Mouse (Mus musculus) CH12.LX (cell line): ENCODE measurements around the gene Rab17. TPM values are rescaled to one million over a fixed set of nuclear protein-coding genes. Genes with fewer than 3 reads are reported as not detected.

Source experiments
- DNase-seq: peaks from one replicate; pipeline ENCODE4 v3.0.0-alpha.2; 2013; ENCODE audit errors: extremely low read depth
- H3K27ac ChIP-seq: 2 replicates; pipeline ENCODE4 v1.5.1; 2012; ENCODE audit warnings: low read depth, mild to moderate bottlenecking, control low read depth, moderate library complexity; ENCODE audit not compliant: insufficient read depth
- H3K27me3 ChIP-seq: replicated peaks from 2 replicates; pipeline ENCODE3; 2012; ENCODE audit warnings: inconsistent platforms
- H3K36me3 ChIP-seq, 2 experiments: replicated peaks in 1 of 2; 2 replicates each; pipeline versions ENCODE3 to v1.6.1; 2012; ENCODE audit warnings: inconsistent platforms in 1 of 2, low read length in 1 of 2, mild to moderate bottlenecking in 1 of 2, mixed read lengths in 1 of 2, moderate library complexity in 1 of 2; ENCODE audit not compliant: control insufficient read depth in 1 of 2, insufficient read depth in 1 of 2
- H3K4me1 ChIP-seq, 2 experiments: 2 replicates each; pipeline ENCODE4 v1.6.1; 2012; ENCODE audit warnings: inconsistent platforms in 1 of 2, moderate library complexity in 1 of 2; ENCODE audit not compliant: insufficient read depth in 2 of 2, control insufficient read depth in 1 of 2
- H3K4me2 ChIP-seq: 2 replicates; pipeline ENCODE4 v1.6.1; 2012; ENCODE audit warnings: low read depth, mild to moderate bottlenecking, control low read depth; ENCODE audit not compliant: poor library complexity, insufficient read depth, severe bottlenecking
- H3K4me3 ChIP-seq, 3 experiments: fragments of 150-350 bp in 1 of 3; sonication (generic) in 1 of 3; replicated peaks in 1 of 3; 2 replicates each; pipeline versions ENCODE3 to v1.5.1; 2011 to 2012; ENCODE audit warnings: low read depth in 2 of 3, low read length in 2 of 3, mild to moderate bottlenecking in 2 of 3, moderate library complexity in 2 of 3, control low read depth in 1 of 3, improper control_type of control experiment in 1 of 3, inconsistent platforms in 1 of 3, mixed read lengths in 1 of 3; ENCODE audit not compliant: poor library complexity in 1 of 3
- H3K79me2 ChIP-seq: replicated peaks from 2 replicates; pipeline ENCODE4 v1.6.1; 2012; ENCODE audit warnings: mild to moderate bottlenecking, moderate library complexity; ENCODE audit not compliant: control insufficient read depth, poor library complexity, insufficient read depth, severe bottlenecking; ENCODE audit errors: extremely low read depth
- H3K9ac ChIP-seq: 2 replicates; pipeline ENCODE4 v1.6.1; 2012; ENCODE audit warnings: low read depth, mild to moderate bottlenecking, control low read depth, moderate library complexity; ENCODE audit not compliant: insufficient read depth
- H3K9me3 ChIP-seq: replicated peaks from 2 replicates; pipeline ENCODE3; 2012; ENCODE audit warnings: low read length, inconsistent platforms, mixed read lengths
- CHD1 ChIP-seq: IDR thresholded peaks from 2 replicates; pipeline ENCODE4 v1.6.1; 2012; ENCODE audit warnings: low read depth, low read length, improper control_type of control experiment, inconsistent platforms
- CHD2 ChIP-seq: IDR thresholded peaks from 2 replicates; pipeline ENCODE4 v1.6.1; 2011; ENCODE audit warnings: low read length, improper control_type of control experiment
- E2F4 ChIP-seq: IDR thresholded peaks from 2 replicates; pipeline ENCODE4 v1.6.1; 2011; ENCODE audit warnings: low read depth, low read length, improper control_type of control experiment; ENCODE audit not compliant: insufficient replicate concordance
- EP300 ChIP-seq: IDR thresholded peaks from 2 replicates; pipeline ENCODE4 v1.6.1; 2011; ENCODE audit warnings: low read length, improper control_type of control experiment
- GABPA ChIP-seq: IDR thresholded peaks from 2 replicates; pipeline ENCODE4 v1.6.1; 2012; ENCODE audit warnings: low read depth, low read length, improper control_type of control experiment, inconsistent platforms; ENCODE audit not compliant: insufficient replicate concordance
- HCFC1 ChIP-seq: IDR thresholded peaks from 2 replicates; pipeline ENCODE4 v1.6.1; 2012; ENCODE audit warnings: low read depth, mild to moderate bottlenecking, inconsistent platforms, low read length, improper control_type of control experiment
- IRF4 ChIP-seq: IDR thresholded peaks from 2 replicates; pipeline ENCODE4 v1.6.1; 2014; ENCODE audit warnings: low read depth, mild to moderate bottlenecking, inconsistent platforms, low read length, improper control_type of control experiment
- KAT2A ChIP-seq: IDR thresholded peaks from 2 replicates; pipeline ENCODE4 v1.6.1; 2012; ENCODE audit warnings: low read length, improper control_type of control experiment, inconsistent platforms; ENCODE audit not compliant: insufficient replicate concordance
- MAFK ChIP-seq: IDR thresholded peaks from 2 replicates; pipeline ENCODE4 v1.6.1; 2011; ENCODE audit warnings: low read length, improper control_type of control experiment; ENCODE audit not compliant: insufficient replicate concordance
- MXI1 ChIP-seq: IDR thresholded peaks from 2 replicates; pipeline ENCODE4 v1.6.1; 2011; ENCODE audit warnings: mild to moderate bottlenecking, low read depth, low read length, improper control_type of control experiment
- MYC ChIP-seq: IDR thresholded peaks from 2 replicates; pipeline ENCODE4 v1.6.1; 2011; ENCODE audit warnings: low read depth, mild to moderate bottlenecking, improper control_type of control experiment, low read length
- NELFE ChIP-seq: IDR thresholded peaks from 2 replicates; pipeline ENCODE4 v1.6.1; 2011; ENCODE audit warnings: low read depth, low read length, improper control_type of control experiment
- NRF1 ChIP-seq: IDR thresholded peaks from 2 replicates; pipeline ENCODE4 v1.6.1; 2014; ENCODE audit warnings: low read depth, mild to moderate bottlenecking, inconsistent platforms, low read length, improper control_type of control experiment, moderate library complexity
- POLR2A ChIP-seq: IDR thresholded peaks from 2 replicates; pipeline ENCODE4 v1.6.1; 2011; ENCODE audit warnings: low read depth, mild to moderate bottlenecking, improper control_type of control experiment, low read length
- RCOR1 ChIP-seq: conservative IDR thresholded peaks from 2 replicates; pipeline ENCODE4 v1.6.1; 2012; ENCODE audit warnings: low read depth, mild to moderate bottlenecking, inconsistent platforms, low read length, improper control_type of control experiment
- SIN3A ChIP-seq: IDR thresholded peaks from 2 replicates; pipeline ENCODE4 v1.6.1; 2012; ENCODE audit warnings: low read length, improper control_type of control experiment, inconsistent platforms
- TBP ChIP-seq: conservative IDR thresholded peaks from 2 replicates; pipeline ENCODE4 v1.6.1; 2011; ENCODE audit warnings: low read depth, low read length, improper control_type of control experiment
- ZKSCAN1 ChIP-seq: IDR thresholded peaks from 2 replicates; pipeline ENCODE4 v1.6.1; 2012; ENCODE audit warnings: low read depth, inconsistent platforms, low read length, improper control_type of control experiment, borderline replicate concordance
- ZNF384 ChIP-seq: IDR thresholded peaks from 2 replicates; pipeline ENCODE4 v1.6.1; 2012; ENCODE audit warnings: low read depth, low read length, improper control_type of control experiment, inconsistent platforms
- dilution Hi-C: fragments of 300-500 bp; cut with MboI; formaldehyde crosslinking; loops from 2 replicates; pipeline ENCODE4 v1.14.3; 2020; ENCODE audit warnings: low sequenced_read_pairs; ENCODE audit not compliant: extremely low pct_unique_long_range_greater_than_20kb, extremely low pct_ligation_motif_present
- in situ Hi-C: fragments of 300-500 bp; cut with MboI; formaldehyde crosslinking; loops from 3 replicates; pipeline ENCODE4 v1.14.3; 2019; ENCODE audit warnings: low sequenced_read_pairs, low pct_ligation_motif_present, low pct_unique_long_range_greater_than_20kb, mixed read lengths
- polyA plus RNA-seq: library from polyadenylated mRNA; unstranded; fragments of >175 nt; gene quantifications from 2 replicates; pipeline ENCODE4 v1.2.1, GENCODE M21; 2012; ENCODE audit warnings: low read depth; ENCODE audit not compliant: insufficient read length
- total RNA-seq, 2 experiments: library from RNA; depleted of rRNA; stranded (reverse); fragments of 300-350 nt in 1 of 2; fragments of >200 nt in 1 of 2; gene quantifications; 2 replicates each; pipeline ENCODE4 v1.2.3; 2012 to 2014

The Rab17 gene
- total and polyA plus RNA-seq, 3 experiments = 0.15 to 0.64 (median 0.59) TPM

DNA sequence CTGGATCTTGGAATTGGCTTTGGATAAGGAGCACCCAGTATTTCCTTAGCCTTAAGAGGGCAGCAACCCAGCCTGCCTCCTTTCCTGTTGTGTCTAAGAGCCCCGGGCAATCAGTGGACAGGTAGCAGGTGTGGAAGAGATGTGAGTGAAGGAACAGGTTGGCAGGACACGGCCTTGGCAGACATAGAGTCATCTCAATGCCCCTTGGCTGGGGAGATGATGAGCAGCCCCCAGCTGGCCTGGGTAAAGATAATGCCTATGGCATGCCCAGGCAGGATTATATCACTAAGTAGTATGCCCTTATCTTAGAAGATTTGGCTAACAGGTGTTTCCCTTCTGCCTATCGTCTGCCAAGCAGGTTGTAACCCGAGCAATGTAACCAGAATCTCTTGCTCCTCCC, 27.7 kb upstream of the Rab17 start:
- H3K9ac ChIP-seq = no peak overlapping the region
- dilution Hi-C loops = no loop called here
- in situ Hi-C loops = no loop called here
- H3K4me1 ChIP-seq = no peaks in the 10 kb centered on the region
- H3K27ac ChIP-seq = no peak overlapping the region
- no peak overlapping the region for H3K4me3 ChIP-seq
- no peaks in the 10 kb centered on the region for H3K36me3 ChIP-seq
- H3K4me2 ChIP-seq = no peak overlapping the region
- peaks cover 41% of the 10 kb centered on the region for H3K27me3 ChIP-seq
- H3K9me3 ChIP-seq = peaks cover 15% of the 10 kb centered on the region
- no peak for DNase-seq
- TF ChIP-seq MAFK (no peak), MXI1 (no peak)
- no peaks in the 10 kb centered on the region for H3K79me2 ChIP-seq

- no peaks in the 10 kb centered on the region for H3K79me2 ChIP-seq
- TF ChIP-seq KAT2A = no peak
- TF ChIP-seq MXI1 = no peak
- no peak for TF ChIP-seq HCFC1
- no peak for TF ChIP-seq ZKSCAN1
- no peak for TF ChIP-seq MYC
- TF ChIP-seq IRF4 = no peak
- TF ChIP-seq MAFK = no peak
- TF ChIP-seq CHD1 = no peak
- no peak for TF ChIP-seq GABPA
- no peak for TF ChIP-seq RCOR1
- TF ChIP-seq EP300 = no peak
- TF ChIP-seq NELFE = no peak
- TF ChIP-seq NRF1 = no peak
- TF ChIP-seq TBP = no peak
- TF ChIP-seq ZNF384 = no peak
- no peak for TF ChIP-seq POLR2A
- no peak for TF ChIP-seq SIN3A
- no peak for TF ChIP-seq CHD2
- no peak for TF ChIP-seq E2F4
- no peak overlapping the region for H3K27ac ChIP-seq
- H3K9ac ChIP-seq = no peak overlapping the region
- H3K27me3 ChIP-seq = peaks cover 29% of the 10 kb centered on the region
- no peaks in the 10 kb centered on the region for H3K36me3 ChIP-seq
- H3K4me1 ChIP-seq = no peaks in the 10 kb centered on the region
- in situ Hi-C loops = no loop called here
- no peak overlapping the region for H3K4me3 ChIP-seq
- dilution Hi-C loops = no loop called here
- DNase-seq = no peak
- peaks cover 15% of the 10 kb centered on the region for H3K9me3 ChIP-seq
- H3K4me2 ChIP-seq = no peak overlapping the region
These were observed 26.5 kb upstream of the Rab17 start for GRCm38 (mm10) chr1:90995916-90996315.
